Mouse (Mus musculus) lung, embryonic 15.5 days (tissue): ENCODE measurements around the gene Mios. TPM values are rescaled to one million over a fixed set of nuclear protein-coding genes. Genes with fewer than 3 reads are reported as not detected.

Experiments
- ATAC-seq: fragments of 200-750 bp; cut with Nextera tagmentation; 2 replicates; pipeline ENCODE4 v1.8.0; 2017; ENCODE audit warnings: moderate number of reproducible peaks, borderline replicate concordance; ENCODE audit not compliant: low FRiP score, low TSS enrichment; ENCODE audit errors: extremely low read depth
- H3K27ac ChIP-seq: fragments of 300-500 bp; sonication (generic); 2 replicates; pipeline ENCODE4 v1.5.1; 2015; ENCODE audit warnings: moderate library complexity, mild to moderate bottlenecking, inconsistent platforms
- H3K27me3 ChIP-seq: fragments of 300-500 bp; sonication (generic); 2 replicates; pipeline ENCODE4 v1.6.1; 2015; ENCODE audit warnings: inconsistent platforms
- H3K36me3 ChIP-seq: fragments of 300-500 bp; sonication (generic); 2 replicates; pipeline ENCODE4 v1.6.1; 2015; ENCODE audit warnings: inconsistent platforms
- H3K4me1 ChIP-seq: fragments of 300-500 bp; sonication (generic); 2 replicates; pipeline ENCODE4 v1.6.1; 2015; ENCODE audit warnings: inconsistent platforms
- H3K4me2 ChIP-seq: fragments of 300-500 bp; sonication (generic); 2 replicates; pipeline ENCODE4 v1.6.1; 2015; ENCODE audit warnings: inconsistent platforms, mild to moderate bottlenecking, moderate library complexity
- H3K4me3 ChIP-seq: fragments of 300-500 bp; sonication (generic); 2 replicates; pipeline ENCODE4 v1.5.1; 2015; ENCODE audit warnings: mild to moderate bottlenecking, inconsistent platforms
- H3K9ac ChIP-seq: fragments of 300-500 bp; sonication (generic); 2 replicates; pipeline ENCODE4 v1.6.1; 2015; ENCODE audit warnings: inconsistent platforms
- H3K9me3 ChIP-seq: fragments of 300-500 bp; sonication (generic); 2 replicates; pipeline ENCODE4 v1.6.1; 2016; ENCODE audit warnings: inconsistent platforms
- WGBS: fragments of 180-500 bp; shearing (Covaris S2); methylation state at CpG from one replicate; pipeline ENCODE4 v1.1.7; 2015; 5-methylcytosine and 5-hydroxymethylcytosine counted together
- polyA plus RNA-seq: library from polyadenylated mRNA; unstranded; fragments of >200 nt; fragmentation: Nextera tagmentation; extraction: Ambion mirVana; gene quantifications from 2 replicates; pipeline ENCODE4 v1.2.1, GENCODE M21; 2015

The Mios gene
- polyA plus RNA-seq, 1 experiment from 2014 or later: 24.2 TPM

- WGBS: 90% methylated on average over 3 of the region's 3 CpGs
- H3K4me3 ChIP-seq: no peak overlapping the region
- H3K4me2 ChIP-seq: peak overlapping the region; percentile 52
Measured at GRCm38 (mm10) chr6:8210661-8211060, 1.6 kb downstream of the Mios start.

DNA sequence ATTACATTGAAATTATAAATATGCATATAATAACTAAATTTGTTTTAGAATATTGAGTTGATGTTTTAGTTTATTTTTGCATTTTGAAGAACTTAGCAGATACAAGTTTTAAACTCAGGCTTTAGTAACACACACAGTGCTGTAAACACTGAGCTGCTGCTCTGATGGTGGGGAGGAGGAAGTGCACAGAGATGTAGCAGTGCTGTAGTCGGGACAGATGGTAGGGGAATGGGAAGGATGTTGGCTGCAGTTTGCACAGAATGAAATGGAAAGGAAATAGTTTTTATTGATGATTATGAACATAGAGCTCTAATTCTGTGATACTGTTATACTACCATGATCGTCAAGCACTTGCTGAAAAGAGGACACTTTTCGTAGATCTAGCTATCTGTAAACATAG is 18.0 kb downstream of the Mios start:
- no peak overlapping the region for H3K4me3 ChIP-seq
- peaks cover 25% of the 10 kb centered on the region for H3K36me3 ChIP-seq
- no peak overlapping the region for H3K9ac ChIP-seq
- no peaks in the 10 kb centered on the region for H3K9me3 ChIP-seq
- no peaks in the 10 kb centered on the region for H3K4me1 ChIP-seq
- no peaks in the 10 kb centered on the region for H3K27me3 ChIP-seq
- H3K27ac ChIP-seq: no peak overlapping the region
- H3K4me2 ChIP-seq: no peak overlapping the region
- no peak for ATAC-seq
- 79% methylated on average over 3 of the region's 3 CpGs for WGBS

More at GRCm38 (mm10) chr6:8210661-8211060, 1.6 kb downstream of the Mios start:
- Histone ChIP-seq H3K4me1 (peaks cover 11% of the 10 kb centered on the region), H3K36me3 (peaks cover 10% of the 10 kb centered on the region; the same call in 1 of the 2 replicates), H3K9ac (no peak overlapping the region), H3K9me3 (no peaks in the 10 kb centered on the region), H3K27ac (no peak overlapping the region), H3K27me3 (no peaks in the 10 kb centered on the region)
- no peak for ATAC-seq

GRCm38 (mm10) chr6:8228596-8228995 is 19.6 kb downstream of the Mios start:
- Histone ChIP-seq H3K4me1 (no peaks in the 10 kb centered on the region), H3K9me3 (no peaks in the 10 kb centered on the region), H3K9ac (no peak overlapping the region), H3K27ac (no peak overlapping the region), H3K36me3 (peaks cover 35% of the 10 kb centered on the region), H3K4me2 (no peak overlapping the region), H3K4me3 (no peak overlapping the region), H3K27me3 (no peaks in the 10 kb centered on the region)
- no peak for ATAC-seq
- WGBS: 83% methylated on average over 3 of the region's 3 CpGs

- peak overlapping the region; percentile 60 for H3K9ac ChIP-seq
- H3K27me3 ChIP-seq: no peaks in the 10 kb centered on the region
- WGBS: 7% methylated on average over 6 of the region's 6 CpGs
- ATAC-seq: no peak
- peaks cover 16% of the 10 kb centered on the region; the same call in 1 of the 2 replicates for H3K4me1 ChIP-seq
- no peaks in the 10 kb centered on the region for H3K9me3 ChIP-seq
- H3K36me3 ChIP-seq: peaks cover 8% of the 10 kb centered on the region; the same call in 1 of the 2 replicates
- peak overlapping the region; percentile 91 for H3K4me3 ChIP-seq
- H3K27ac ChIP-seq: no peak overlapping the region
- peak overlapping the region; percentile 72 for H3K4me2 ChIP-seq
Measured at GRCm38 (mm10) chr6:8258316-8258715, 49.3 kb downstream of the Mios start.

DNA sequence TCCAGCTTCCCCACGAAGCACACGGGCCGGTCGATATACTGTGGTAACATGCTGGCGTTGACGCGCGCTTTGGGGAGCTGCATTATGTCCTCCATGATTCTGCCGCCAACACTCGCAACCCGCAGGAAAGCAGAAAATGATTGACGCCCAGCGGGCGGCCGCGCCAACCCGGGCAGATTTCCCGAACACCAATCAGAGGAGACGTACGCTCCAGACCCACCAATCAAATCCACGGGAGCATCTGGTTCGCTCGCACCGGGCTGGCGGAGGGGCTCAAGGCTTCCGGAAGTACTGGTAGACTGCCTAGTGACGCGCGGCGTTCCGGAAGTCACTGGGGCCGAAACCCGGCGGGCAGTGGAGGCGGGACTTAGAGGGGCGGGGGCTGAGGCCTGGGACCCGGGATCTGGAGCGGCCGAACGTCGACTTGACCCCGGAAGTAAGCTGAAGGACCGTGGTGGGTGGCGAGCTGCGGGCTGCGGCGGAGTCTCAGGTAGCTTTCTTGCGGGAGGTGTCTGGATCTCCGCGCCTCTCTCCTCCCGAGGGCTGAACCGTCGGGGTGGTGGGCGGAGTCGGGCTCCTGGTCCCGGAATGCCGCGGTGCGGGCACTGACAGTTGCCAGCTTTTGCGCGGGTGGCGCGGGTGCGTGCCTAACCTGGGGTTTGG is 50.1 kb downstream of the Mios start, which contains the start of the genes Rpa3, Umad1 and Gm45062:
Gene Rpa3, minus strand, starts transcription at position 170 of the 663 bp plus-strand sequence.
Gene Umad1, plus strand, starts transcription at position 285 of the 663 bp plus-strand sequence.
Gene Gm45062, plus strand, starts transcription at position 447 of the 663 bp plus-strand sequence.
- peaks cover 4% of the 10 kb centered on the region; the same call in 1 of the 2 replicates for H3K36me3 ChIP-seq
- H3K27ac ChIP-seq: peak within 1 kb of the TSS; percentile 83
- ATAC-seq: peak; percentile 100
- 0% methylated on average over 64 of the region's 64 CpGs for WGBS
- no peaks in the 10 kb centered on the region for H3K27me3 ChIP-seq
- peak within 1 kb of the TSS; percentile 81 for H3K9ac ChIP-seq
- H3K4me3 ChIP-seq: peak within 1 kb of the TSS; percentile 91
- H3K4me1 ChIP-seq: peaks cover 16% of the 10 kb centered on the region; the same call in 1 of the 2 replicates
- H3K4me2 ChIP-seq: peak within 1 kb of the TSS; percentile 90
- no peaks in the 10 kb centered on the region for H3K9me3 ChIP-seq

DNA sequence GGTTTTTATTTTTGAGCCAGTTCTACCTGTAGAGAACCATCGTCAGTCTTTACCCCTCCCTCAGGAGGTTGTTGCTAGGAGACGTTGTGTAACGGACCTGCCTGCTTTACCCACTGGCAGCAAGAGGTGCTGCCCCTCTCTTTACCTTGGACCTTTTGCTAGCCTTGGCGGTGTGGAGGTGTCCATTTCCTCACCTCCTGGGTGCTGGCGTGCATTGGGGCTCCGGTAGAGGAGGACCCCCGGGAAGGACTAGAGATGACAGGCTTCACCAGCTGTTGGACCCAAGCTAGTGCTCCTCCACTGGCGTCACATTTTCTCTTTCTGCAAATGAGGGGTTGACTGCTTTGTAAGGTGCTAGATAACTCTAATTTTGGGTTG is 50.6 kb downstream of the Mios start:
- Histone ChIP-seq H3K27me3 (no peaks in the 10 kb centered on the region), H3K9me3 (no peaks in the 10 kb centered on the region), H3K4me2 (peak overlapping the region; percentile 90), H3K4me3 (peak overlapping the region; percentile 91), H3K4me1 (peaks cover 16% of the 10 kb centered on the region; the same call in 1 of the 2 replicates), H3K9ac (peak overlapping the region; percentile 81), H3K27ac (peak overlapping the region; percentile 83), H3K36me3 (peaks cover 4% of the 10 kb centered on the region; the same call in 1 of the 2 replicates)
- under 1% methylated on average over 8 of the region's 8 CpGs for WGBS
- no peak for ATAC-seq

- H3K27ac ChIP-seq: no peak overlapping the region
- ATAC-seq: no peak
- WGBS: 84% methylated on average over 3 of the region's 3 CpGs
Measured at GRCm38 (mm10) chr6:8271047-8271446, 62.0 kb downstream of the Mios start.

DNA sequence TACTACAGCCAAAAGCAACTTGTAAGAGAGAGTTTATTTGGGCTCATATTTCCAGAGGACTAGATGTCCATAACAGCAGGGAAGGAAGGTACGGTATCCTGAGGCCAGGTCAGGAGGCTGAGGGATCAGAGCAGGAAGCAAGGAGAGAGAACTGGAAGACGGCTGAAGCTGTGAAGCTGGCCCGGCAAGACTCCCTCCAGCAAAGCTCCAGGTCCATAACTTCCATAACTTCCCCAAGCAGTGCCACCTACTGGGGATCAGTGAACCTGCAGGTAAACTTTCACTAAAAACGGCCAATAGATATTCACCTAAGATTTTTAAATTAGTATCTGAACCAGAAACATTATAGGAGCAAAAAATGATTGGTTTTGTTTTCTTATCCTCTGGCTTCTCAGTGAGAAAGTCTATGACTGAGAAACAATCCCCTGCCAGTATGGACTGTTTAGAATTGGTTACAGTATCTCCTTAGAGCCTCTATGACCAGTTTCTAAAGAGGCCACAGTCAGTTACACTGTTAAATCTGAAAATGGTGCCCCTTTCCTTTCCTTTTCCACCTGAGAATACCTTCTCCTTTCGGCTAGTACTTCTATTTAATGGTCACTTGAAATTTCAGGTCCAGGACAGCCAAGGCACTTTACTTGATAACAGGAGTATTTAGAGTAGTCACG is 65.5 kb downstream of the Mios start:
- no peak overlapping the region for H3K4me2 ChIP-seq

More at GRCm38 (mm10) chr6:8271047-8271446, 62.0 kb downstream of the Mios start:
- no peaks in the 10 kb centered on the region for H3K4me1 ChIP-seq
- H3K9me3 ChIP-seq: no peaks in the 10 kb centered on the region
- no peak overlapping the region for H3K4me2 ChIP-seq
- no peak overlapping the region for H3K4me3 ChIP-seq
- no peaks in the 10 kb centered on the region for H3K27me3 ChIP-seq
- 0 out of 2 replicates have a peak, but pooled peaks cover 5% of the 10 kb centered on the region for H3K36me3 ChIP-seq
- H3K9ac ChIP-seq: no peak overlapping the region

GRCm38 (mm10) chr6:8275098-8275497 is 66.1 kb downstream of the Mios start:
- Histone ChIP-seq H3K4me1 (no peaks in the 10 kb centered on the region), H3K9me3 (no peaks in the 10 kb centered on the region), H3K4me3 (no peak overlapping the region), H3K4me2 (no peak overlapping the region), H3K36me3 (0 out of 2 replicates have a peak, but pooled peaks cover 5% of the 10 kb centered on the region), H3K27ac (no peak overlapping the region), H3K27me3 (no peaks in the 10 kb centered on the region), H3K9ac (no peak overlapping the region)
- ATAC-seq: no peak
- WGBS: 14% methylated on average over 1 of the region's 1 CpGs

More for the DNA sequence above, 65.5 kb downstream of the Mios start:
- Histone ChIP-seq H3K9me3 (no peaks in the 10 kb centered on the region), H3K4me1 (no peaks in the 10 kb centered on the region), H3K36me3 (0 out of 2 replicates have a peak, but pooled peaks cover 5% of the 10 kb centered on the region), H3K9ac (no peak overlapping the region), H3K4me3 (no peak overlapping the region), H3K27me3 (no peaks in the 10 kb centered on the region), H3K27ac (no peak overlapping the region)
- 26% methylated on average over 6 of the region's 6 CpGs for WGBS
- no peak for ATAC-seq

- ATAC-seq: no peak
- Histone ChIP-seq H3K36me3 (0 out of 2 replicates have a peak, but pooled peaks cover 5% of the 10 kb centered on the region), H3K27ac (no peak overlapping the region), H3K4me1 (no peaks in the 10 kb centered on the region), H3K4me2 (no peak overlapping the region), H3K27me3 (no peaks in the 10 kb centered on the region), H3K4me3 (no peak overlapping the region), H3K9me3 (no peaks in the 10 kb centered on the region), H3K9ac (no peak overlapping the region)
- WGBS: 42% methylated on average over 4 of the region's 4 CpGs
Measured at GRCm38 (mm10) chr6:8276431-8276830, 67.4 kb downstream of the Mios start.

DNA sequence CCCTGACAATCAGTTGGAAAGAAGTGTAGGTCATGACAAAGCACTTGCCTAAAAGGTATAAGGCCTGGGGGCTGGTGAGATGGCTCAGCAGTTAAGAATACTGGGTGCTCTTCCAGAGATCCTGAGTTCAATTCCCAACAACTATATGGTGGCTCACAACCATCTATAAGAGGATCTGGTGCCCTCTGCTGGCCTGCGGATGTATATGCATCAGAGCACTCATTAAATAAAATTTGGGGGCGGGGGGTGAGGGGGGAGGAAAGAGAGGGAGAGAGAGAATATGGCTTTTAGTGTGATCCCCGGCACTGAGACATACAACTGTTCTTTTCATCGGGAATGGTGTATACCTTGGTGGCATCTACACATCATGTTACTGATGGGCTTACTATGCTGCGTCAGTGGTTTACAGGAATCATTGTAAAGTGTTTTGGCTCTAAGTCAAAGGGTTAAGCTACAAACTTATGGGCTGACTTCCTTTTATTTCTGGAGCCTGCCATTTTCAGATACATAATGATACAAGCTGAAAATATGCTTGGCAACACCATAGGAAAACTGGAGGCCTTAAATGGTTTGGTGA is 69.5 kb downstream of the Mios start:
- Histone ChIP-seq H3K9ac (no peak overlapping the region), H3K27me3 (no peaks in the 10 kb centered on the region), H3K36me3 (no peaks in the 10 kb centered on the region), H3K27ac (no peak overlapping the region), H3K4me2 (no peak overlapping the region), H3K4me1 (no peaks in the 10 kb centered on the region), H3K9me3 (no peaks in the 10 kb centered on the region), H3K4me3 (no peak overlapping the region)
- 74% methylated on average over 5 of the region's 5 CpGs for WGBS
- ATAC-seq: no peak
